Mouse (Mus musculus): ENCODE results near the gene Hspbap1. TPM values are rescaled to one million over a fixed set of nuclear protein-coding genes. Genes with fewer than 3 reads are reported as not detected.
A peak's percentile ranks its signal among the peaks of the same experiment; 100 is the strongest.

Hspbap1 gene
- polyA plus RNA-seq, 1 experiment from 2014 or later = 8.7 TPM

- no peaks in the 10 kb centered on the region for H3K9me3 ChIP-seq
- no peak for ATAC-seq (ENCODE audit: extremely low read depth, insufficient number of reproducible peaks, low FRiP score, low TSS enrichment)
- no peak overlapping the region for H3K4me2 ChIP-seq
- no peak overlapping the region for H3K4me3 ChIP-seq
- H3K27ac ChIP-seq (replicated peaks) = no peak overlapping the region
- no peaks in the 10 kb centered on the region for H3K27me3 ChIP-seq (replicated peaks)
- no peaks in the 10 kb centered on the region for H3K36me3 ChIP-seq
- WGBS = 64% methylated on average over 2 of the region's 2 CpGs
- peaks cover 35% of the 10 kb centered on the region for H3K4me1 ChIP-seq
- no peak overlapping the region for H3K9ac ChIP-seq
Measured at GRCm38 (mm10) chr16:35765449-35765848, 4.7 kb upstream of the Hspbap1 start.

GRCm38 (mm10) chr16:35766366-35766765, 3.8 kb upstream of the Hspbap1 start:
- Histone ChIP-seq H3K4me2 (no peak overlapping the region), H3K4me3 (no peak overlapping the region), H3K4me1 (peaks cover 43% of the 10 kb centered on the region), H3K27ac (replicated peaks) (no peak overlapping the region), H3K9me3 (no peaks in the 10 kb centered on the region), H3K36me3 (no peaks in the 10 kb centered on the region), H3K9ac (no peak overlapping the region), H3K27me3 (replicated peaks) (no peaks in the 10 kb centered on the region)
- no peak for ATAC-seq (ENCODE audit: extremely low read depth, insufficient number of reproducible peaks, low FRiP score, low TSS enrichment)
- WGBS = 80% methylated on average over 3 of the region's 3 CpGs

GRCm38 (mm10) chr16:35768469-35768784, 1.7 kb upstream of the Hspbap1 start:
- ATAC-seq (ENCODE audit: extremely low read depth, insufficient number of reproducible peaks, low FRiP score, low TSS enrichment) = no peak
- Histone ChIP-seq H3K27ac (replicated peaks) (peak overlapping the region; percentile 82), H3K4me1 (peaks cover 42% of the 10 kb centered on the region), H3K36me3 (0 out of 2 replicates have a peak, but pooled peaks cover 4% of the 10 kb centered on the region), H3K4me2 (peak overlapping the region; percentile 89), H3K9me3 (no peaks in the 10 kb centered on the region), H3K9ac (peak overlapping the region; percentile 96), H3K27me3 (replicated peaks) (no peaks in the 10 kb centered on the region), H3K4me3 (peak overlapping the region; percentile 81)
- WGBS = 24% methylated on average over 6 of the region's 6 CpGs

DNA sequence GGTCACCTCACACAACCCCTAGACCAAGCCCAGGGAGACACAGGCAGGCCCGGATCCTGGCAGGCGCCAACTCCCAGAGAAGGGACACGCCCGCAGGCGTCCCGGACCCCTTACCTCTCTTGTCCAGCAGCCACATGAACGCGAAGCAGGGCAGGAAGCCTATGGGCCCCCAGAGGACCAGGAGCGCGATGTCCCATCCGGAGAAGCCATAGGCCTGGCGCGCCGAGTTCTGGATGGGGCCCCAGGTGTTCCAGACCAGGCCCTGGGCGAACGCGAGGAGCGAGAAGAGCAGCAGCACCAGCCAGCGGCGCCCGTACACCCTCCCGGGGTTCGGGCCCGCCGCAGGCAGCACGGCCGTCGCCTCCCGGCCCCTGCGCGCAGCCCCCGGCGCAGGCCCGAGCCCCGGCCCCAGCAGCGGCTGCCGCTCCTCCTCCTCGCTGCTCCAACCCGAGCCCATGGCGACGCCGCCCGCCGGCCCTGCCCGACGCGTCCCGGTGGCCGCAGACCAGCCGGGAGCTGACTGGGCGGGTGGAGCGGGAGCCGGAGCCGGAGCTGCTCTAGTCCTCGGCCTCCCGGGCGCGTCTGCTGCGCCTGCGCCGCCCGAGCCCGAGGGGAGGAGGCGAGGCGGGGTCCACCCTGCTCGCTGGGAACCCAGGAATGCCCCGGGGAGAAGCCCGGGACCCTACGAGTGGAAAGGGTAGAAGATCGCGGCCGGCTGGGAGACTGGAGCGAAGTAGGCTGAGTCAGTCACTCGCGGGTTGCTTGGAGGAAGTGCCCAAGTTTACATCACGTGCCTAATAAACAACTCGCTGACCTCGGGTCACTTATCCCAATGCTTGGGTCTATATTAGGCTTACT, 1.2 kb upstream of the Hspbap1 start, which contains the start of gene Dirc2:
TSS of gene Dirc2 (minus strand) at position 572 of the 858 bp plus-strand sequence.
- peak within 1 kb of the TSS; percentile 82 for H3K27ac ChIP-seq (replicated peaks)
- ATAC-seq (ENCODE audit: extremely low read depth, insufficient number of reproducible peaks, low FRiP score, low TSS enrichment) = peak; percentile 70
- WGBS = under 1% methylated on average over 68 of the region's 78 CpGs

DNA sequence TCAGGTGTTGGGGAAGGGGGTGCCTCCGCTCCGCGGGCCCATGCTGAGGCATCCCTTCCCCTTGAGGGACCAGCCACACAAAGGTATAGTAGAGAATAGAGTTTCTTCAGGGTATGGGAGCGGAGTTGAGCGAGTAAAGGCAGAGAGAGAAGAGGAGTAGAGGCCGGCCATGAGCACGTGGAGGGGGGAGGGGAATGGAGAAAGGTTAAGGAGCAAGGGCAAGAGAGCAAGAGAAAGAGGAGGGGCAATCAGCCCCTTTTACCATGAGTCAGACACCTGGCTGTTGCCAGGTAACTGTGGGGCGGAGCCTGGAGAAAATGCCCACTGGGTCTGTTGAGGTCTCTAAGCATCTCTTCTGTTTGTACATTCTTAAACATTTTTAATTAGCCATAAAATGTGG, 966 bp downstream of the Hspbap1 start:
- peak overlapping the region; percentile 96 for H3K9ac ChIP-seq
- peak overlapping the region; percentile 89 for H3K4me2 ChIP-seq
- H3K27ac ChIP-seq (replicated peaks) = no peak overlapping the region
- H3K9me3 ChIP-seq = no peaks in the 10 kb centered on the region
- 0 out of 2 replicates have a peak, but pooled peaks cover 4% of the 10 kb centered on the region for H3K36me3 ChIP-seq
- ATAC-seq (ENCODE audit: extremely low read depth, insufficient number of reproducible peaks, low FRiP score, low TSS enrichment) = no peak
- peak overlapping the region; percentile 81 for H3K4me3 ChIP-seq
- peaks cover 29% of the 10 kb centered on the region for H3K4me1 ChIP-seq
- 24% methylated on average over 8 of the region's 8 CpGs for WGBS
- H3K27me3 ChIP-seq (replicated peaks) = no peaks in the 10 kb centered on the region

More for the DNA sequence above, 1.2 kb upstream of the Hspbap1 start, which contains the start of gene Dirc2:
- Histone ChIP-seq H3K36me3 (0 out of 2 replicates have a peak, but pooled peaks cover 4% of the 10 kb centered on the region), H3K9me3 (no peaks in the 10 kb centered on the region), H3K9ac (peak within 1 kb of the TSS; percentile 96), H3K4me2 (peak within 1 kb of the TSS; percentile 89), H3K4me1 (peaks cover 36% of the 10 kb centered on the region), H3K27me3 (replicated peaks) (no peaks in the 10 kb centered on the region), H3K4me3 (peak within 1 kb of the TSS; percentile 81)

- peaks cover 33% of the 10 kb centered on the region for H3K4me1 ChIP-seq
- 0 out of 2 replicates have a peak, but pooled peaks cover 4% of the 10 kb centered on the region for H3K36me3 ChIP-seq
- ATAC-seq (ENCODE audit: extremely low read depth, insufficient number of reproducible peaks, low FRiP score, low TSS enrichment) = no peak
- H3K9ac ChIP-seq = no peak overlapping the region; the same call in 1 of the 2 replicates
- no peak overlapping the region for H3K27ac ChIP-seq (replicated peaks)
- WGBS = 82% methylated on average over 5 of the region's 5 CpGs
- no peaks in the 10 kb centered on the region for H3K27me3 ChIP-seq (replicated peaks)
- no peaks in the 10 kb centered on the region for H3K9me3 ChIP-seq
- peak overlapping the region; percentile 81 for H3K4me3 ChIP-seq
- H3K4me2 ChIP-seq = peak overlapping the region; percentile 89
Measured at GRCm38 (mm10) chr16:35771606-35772005, 1.4 kb downstream of the Hspbap1 start.

GRCm38 (mm10) chr16:35772598-35772997, 2.4 kb downstream of the Hspbap1 start:
- no peak overlapping the region for H3K27ac ChIP-seq (replicated peaks)

GRCm38 (mm10) chr16:35775835-35776234, 5.7 kb downstream of the Hspbap1 start:
- H3K27ac ChIP-seq (replicated peaks) = no peak overlapping the region
- no peak overlapping the region for H3K4me2 ChIP-seq
- WGBS = 83% methylated on average over 1 of the region's 1 CpGs
- H3K4me1 ChIP-seq = peaks cover 17% of the 10 kb centered on the region
- no peak overlapping the region for H3K9ac ChIP-seq
- H3K9me3 ChIP-seq = no peaks in the 10 kb centered on the region
- no peak for ATAC-seq (ENCODE audit: extremely low read depth, insufficient number of reproducible peaks, low FRiP score, low TSS enrichment)
- H3K27me3 ChIP-seq (replicated peaks) = no peaks in the 10 kb centered on the region
- no peak overlapping the region for H3K4me3 ChIP-seq
- H3K36me3 ChIP-seq = 0 out of 2 replicates have a peak, but pooled peaks cover 4% of the 10 kb centered on the region

More at GRCm38 (mm10) chr16:35772598-35772997, 2.4 kb downstream of the Hspbap1 start:
- no peak overlapping the region for H3K9ac ChIP-seq
- no peak overlapping the region for H3K4me2 ChIP-seq
- H3K36me3 ChIP-seq = 0 out of 2 replicates have a peak, but pooled peaks cover 4% of the 10 kb centered on the region
- ATAC-seq (ENCODE audit: extremely low read depth, insufficient number of reproducible peaks, low FRiP score, low TSS enrichment) = no peak
- H3K4me1 ChIP-seq = peaks cover 36% of the 10 kb centered on the region
- no peaks in the 10 kb centered on the region for H3K9me3 ChIP-seq
- H3K4me3 ChIP-seq = no peak overlapping the region
- no peaks in the 10 kb centered on the region for H3K27me3 ChIP-seq (replicated peaks)
- WGBS = 68% methylated on average over 5 of the region's 5 CpGs

- peaks cover 9% of the 10 kb centered on the region for H3K4me1 ChIP-seq
- 0 out of 2 replicates have a peak, but pooled peaks cover 4% of the 10 kb centered on the region for H3K36me3 ChIP-seq
- no peaks in the 10 kb centered on the region for H3K27me3 ChIP-seq (replicated peaks)
- no peak overlapping the region for H3K4me3 ChIP-seq
- no peaks in the 10 kb centered on the region for H3K9me3 ChIP-seq
- no peak for ATAC-seq (ENCODE audit: extremely low read depth, insufficient number of reproducible peaks, low FRiP score, low TSS enrichment)
- H3K4me2 ChIP-seq = peak overlapping the region; percentile 31
- peak overlapping the region; percentile 17; the same call in 1 of the 2 replicates for H3K27ac ChIP-seq (replicated peaks)
- WGBS = 43% methylated on average over 7 of the region's 7 CpGs
- H3K9ac ChIP-seq = 0 out of 2 replicates have a peak overlapping the region, but pooled peaks have one; percentile 24
Measured at GRCm38 (mm10) chr16:35776737-35777136, 6.6 kb downstream of the Hspbap1 start.

GRCm38 (mm10) chr16:35777768-35778167, 7.6 kb downstream of the Hspbap1 start:
- Histone ChIP-seq H3K4me2 (no peak overlapping the region), H3K9ac (no peak overlapping the region), H3K9me3 (no peaks in the 10 kb centered on the region), H3K4me1 (peaks cover 18% of the 10 kb centered on the region), H3K27me3 (replicated peaks) (no peaks in the 10 kb centered on the region), H3K27ac (replicated peaks) (no peak overlapping the region), H3K4me3 (no peak overlapping the region), H3K36me3 (0 out of 2 replicates have a peak, but pooled peaks cover under 1% of the 10 kb centered on the region)
- ATAC-seq (ENCODE audit: extremely low read depth, insufficient number of reproducible peaks, low FRiP score, low TSS enrichment) = no peak
- WGBS = 95% methylated on average over 4 of the region's 4 CpGs

GRCm38 (mm10) chr16:35779681-35780080, 9.5 kb downstream of the Hspbap1 start:
- Histone ChIP-seq H3K36me3 (no peaks in the 10 kb centered on the region), H3K4me1 (peaks cover 37% of the 10 kb centered on the region), H3K27me3 (replicated peaks) (no peaks in the 10 kb centered on the region), H3K9me3 (no peaks in the 10 kb centered on the region), H3K9ac (no peak overlapping the region), H3K27ac (replicated peaks) (no peak overlapping the region), H3K4me2 (no peak overlapping the region), H3K4me3 (no peak overlapping the region)
- ATAC-seq (ENCODE audit: extremely low read depth, insufficient number of reproducible peaks, low FRiP score, low TSS enrichment) = no peak
- 87% methylated on average over 7 of the region's 7 CpGs for WGBS

Data from heart, embryonic 13.5 days (tissue).